Mouse (Mus musculus): ENCODE results near the gene Dnah2.

GRCm38 (mm10) chr11:69510796-69511496, 38.0 kb downstream of the Dnah2 start:
- TF ChIP-seq CTCF (IDR thresholded peaks at IDR 0.05 in 2 of 3, conservative IDR thresholded peaks at IDR 0.05 in 1 of 3; ENCODE audit: control insufficient read depth in 1 of 3, insufficient read depth in 1 of 3, low read depth in 2 of 3, low read length in 3 of 3, poor library complexity in 1 of 3, severe bottlenecking in 1 of 3) = no peak
- peak; percentile 99 for TF ChIP-seq TCF12 (IDR thresholded peaks at IDR 0.05; ENCODE audit: low read depth, low read length)
- TF ChIP-seq E2F4 (IDR thresholded peaks at IDR 0.05; ENCODE audit: borderline replicate concordance, low read depth, low read length) = no peak
- TF ChIP-seq ELF1 (IDR thresholded peaks at IDR 0.05; ENCODE audit: low read depth, low read length) = 0 out of 2 replicates have a peak, but pooled peaks have one; percentile 10
- TF ChIP-seq TBP (IDR thresholded peaks at IDR 0.05; ENCODE audit: low read depth, low read length) = 0 out of 2 replicates have a peak, but pooled peaks have one; percentile 13
- peak; percentile 99 for TF ChIP-seq RCOR1 (IDR thresholded peaks at IDR 0.05; ENCODE audit: low read depth, low read length)
- peak; percentile 30; the same call in 1 of the 2 replicates for TF ChIP-seq TAL1 (IDR thresholded peaks at IDR 0.05; ENCODE audit: low read length)
- TF ChIP-seq MEF2A (IDR thresholded peaks at IDR 0.05; ENCODE audit: extremely low read depth, insufficient replicate concordance, low read depth, low read length, poor library complexity, severe bottlenecking) = 0 out of 2 replicates have a peak, but pooled peaks have one; percentile 70
- 0 out of 2 replicates have a peak, but pooled peaks have one; percentile 69 for TF ChIP-seq MAZ (IDR thresholded peaks at IDR 0.05; ENCODE audit: low read depth, low read length)
- TF ChIP-seq POLR2A (IDR thresholded peaks at IDR 0.05; ENCODE audit: control insufficient read depth in 1 of 2, insufficient read depth in 1 of 2, low read depth in 1 of 2, low read length in 2 of 2, poor library complexity in 1 of 2) = no peak
- peak; percentile 99 for TF ChIP-seq GATA1 (IDR thresholded peaks at IDR 0.05; ENCODE audit: low read depth, low read length)

All from MEL (cell line).